Mouse (Mus musculus): ENCODE data around the gene Zdhhc19.

DNA sequence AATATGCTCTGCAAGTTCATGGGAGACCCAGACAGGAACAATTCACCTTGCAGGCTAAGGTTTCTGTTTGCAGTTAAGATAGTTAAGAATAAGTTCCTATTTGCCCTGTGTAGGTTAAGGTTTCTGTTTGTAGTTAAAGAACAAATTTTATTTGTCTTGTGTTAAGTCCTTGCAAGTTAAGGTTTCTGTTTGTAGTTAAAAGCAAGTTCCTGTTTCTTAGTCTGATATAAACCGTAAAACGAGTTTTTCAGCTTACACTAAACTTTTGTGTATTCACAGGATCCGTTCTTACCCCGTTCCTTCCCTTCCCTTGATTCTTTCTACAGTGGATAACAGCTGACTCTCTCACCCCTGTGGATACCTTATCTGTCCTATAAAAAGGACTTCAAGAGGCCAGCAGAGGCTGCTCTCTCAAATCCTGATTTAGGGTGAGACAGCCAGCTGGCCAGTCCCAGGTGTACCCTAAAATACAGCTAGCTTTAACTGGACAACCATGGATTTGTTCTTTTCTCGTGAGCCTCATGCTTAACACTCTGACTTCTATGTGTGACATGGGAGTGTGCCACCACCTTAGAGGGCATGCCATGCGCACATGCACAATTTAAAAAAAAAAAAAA lies 26.6 kb downstream of the Zdhhc19 start:
- TF ChIP-seq GATA1 (IDR thresholded peaks at IDR 0.05; ENCODE audit: borderline replicate concordance, low read length) (no peak), CTCF (IDR thresholded peaks at IDR 0.05; ENCODE audit: low read depth, low read length) (no peak), TAL1 (conservative IDR thresholded peaks at IDR 0.05; ENCODE audit: low read depth, low read length) (no peak), GATA2 (IDR thresholded peaks at IDR 0.05; ENCODE audit: borderline replicate concordance, low read depth, low read length) (no peak), POLR2AphosphoS5 (IDR thresholded peaks at IDR 0.05; ENCODE audit: insufficient replicate concordance, low read depth, low read length) (no peak)

All from G1E (cell line).